In genomic region chr3:142168251-142168862, GRCm38 (mm10) we compare ENCODE assay signal across 9 mouse cellular contexts. TPM values are rescaled to one million over a fixed set of nuclear protein-coding genes. Genes with fewer than 3 reads are reported as not detected.
A peak's percentile ranks its signal among the peaks of the same experiment; 100 is the strongest.
DNase-seq lines count a peak whose midpoint lies in the region; ATAC-seq and TF ChIP-seq lines count a peak whose summit lies in the region.
"Had no signal": no experiment of that assay in that cellular context is flagged by ENCODE, and none has a peak within 500 bp of the region (broad histone marks: within the 10 kb centered on the region; RNA-seq: fewer than 3 reads in every experiment).

No protein-coding gene starts in this region.

- 8% methylated on average over 9 of the region's 9 CpGs for WGBS in kidney, postnatal 0 days
- WGBS in embryonic facial prominence, embryonic 10.5 days: 6% methylated on average over 9 of the region's 9 CpGs
- 7% methylated on average over 9 of the region's 9 CpGs for WGBS in hindbrain, postnatal 0 days
- WGBS in midbrain, postnatal 0 days: 12% methylated on average over 9 of the region's 9 CpGs

- H3K4me2 ChIP-seq in kidney, postnatal 0 days (ENCODE audit: low read length): peak overlapping the region; percentile 92
- peak overlapping the region; percentile 98 for H3K4me2 ChIP-seq in hindbrain, postnatal 0 days (ENCODE audit: low read depth, low read length)
- H3K4me2 ChIP-seq in midbrain, postnatal 0 days (ENCODE audit: low read depth, low read length, poor library complexity, severe bottlenecking): peak overlapping the region; percentile 97

- no peak for TF ChIP-seq CTCF in kidney, postnatal 0 days (IDR thresholded peaks at IDR 0.05; ENCODE audit: low read depth)
- TF ChIP-seq CTCF in hindbrain, postnatal 0 days (IDR thresholded peaks at IDR 0.05; ENCODE audit: low read depth): no peak
- TF ChIP-seq CTCF in midbrain, postnatal 0 days (IDR thresholded peaks at IDR 0.05): no peak

- 0 out of 2 replicates have a peak overlapping the region, but pooled peaks have one; percentile 22 for H3K27ac ChIP-seq in kidney, postnatal 0 days
- H3K27ac ChIP-seq in embryonic facial prominence, embryonic 10.5 days (replicated peaks): peak overlapping the region; percentile 97
- H3K27ac ChIP-seq in hindbrain, postnatal 0 days: peak overlapping the region; percentile 36; the same call in 1 of the 2 replicates
- H3K27ac ChIP-seq in midbrain, postnatal 0 days (ENCODE audit: low read depth, low read length): no peak overlapping the region

- peak overlapping the region; percentile 72 for H3K9ac ChIP-seq in kidney, postnatal 0 days (ENCODE audit: low read depth, low read length)
- peak overlapping the region; percentile 56 for H3K9ac ChIP-seq in hindbrain, postnatal 0 days (replicated peaks; ENCODE audit: low read length)
- peak overlapping the region; percentile 55 for H3K9ac ChIP-seq in midbrain, postnatal 0 days (replicated peaks; ENCODE audit: low read length, poor library complexity, severe bottlenecking)

- H3K36me3 ChIP-seq in kidney, postnatal 0 days (ENCODE audit: insufficient read depth, low read length): no peaks in the 10 kb centered on the region
- no peaks in the 10 kb centered on the region for H3K36me3 ChIP-seq in embryonic facial prominence, embryonic 10.5 days (replicated peaks)
- H3K36me3 ChIP-seq in hindbrain, postnatal 0 days (ENCODE audit: insufficient read depth, low read length): no peaks in the 10 kb centered on the region
- no peaks in the 10 kb centered on the region for H3K36me3 ChIP-seq in midbrain, postnatal 0 days (ENCODE audit: insufficient read depth, low read length)

- H3K4me3 ChIP-seq in kidney, postnatal 0 days (replicated peaks; ENCODE audit: low read depth, low read length): peak overlapping the region; percentile 71
- H3K4me3 ChIP-seq in embryonic facial prominence, embryonic 10.5 days: peak overlapping the region; percentile 84
- H3K4me3 ChIP-seq in hindbrain, postnatal 0 days (ENCODE audit: low read length): peak overlapping the region; percentile 67
- H3K4me3 ChIP-seq in midbrain, postnatal 0 days (ENCODE audit: low read depth, low read length): peak overlapping the region; percentile 46

- peak; percentile 47 for DNase-seq in kidney, postnatal 0 days (ENCODE audit: low spot score)
- DNase-seq in kidney, adult 8-10 months: no peak
- DNase-seq in embryonic facial prominence, embryonic 10.5 days (ENCODE audit: low spot score): no peak
- DNase-seq in hindbrain, postnatal 0 days (ENCODE audit: low spot score): no peak
- DNase-seq in midbrain, postnatal 0 days (ENCODE audit: low spot score): no peak
- no peak for DNase-seq in thymus, adult 18-20 months
- DNase-seq in gastrocnemius, postnatal 25 days: no peak
- no peak for DNase-seq in urinary bladder, postnatal 25 days (ENCODE audit: low spot score)

- no peaks in the 10 kb centered on the region for H3K9me3 ChIP-seq in kidney, postnatal 0 days (replicated peaks; ENCODE audit: low read length)
- H3K9me3 ChIP-seq in embryonic facial prominence, embryonic 10.5 days: no peaks in the 10 kb centered on the region
- no peaks in the 10 kb centered on the region for H3K9me3 ChIP-seq in hindbrain, postnatal 0 days (ENCODE audit: low read length)
- no peaks in the 10 kb centered on the region for H3K9me3 ChIP-seq in midbrain, postnatal 0 days (ENCODE audit: low read length)

- peak; percentile 12; the same call in 1 of the 2 replicates for ATAC-seq in kidney, postnatal 0 days (replicated peaks; ENCODE audit: low FRiP score, low read depth)
- ATAC-seq in hindbrain, postnatal 0 days: no peak; the same call in none of the 2 replicates
- ATAC-seq in midbrain, postnatal 0 days (ENCODE audit: low FRiP score): no peak

- H3K4me1 ChIP-seq in kidney, postnatal 0 days (replicated peaks; ENCODE audit: insufficient read depth, low read length): no peaks in the 10 kb centered on the region
- H3K4me1 ChIP-seq in embryonic facial prominence, embryonic 10.5 days: peaks cover 61% of the 10 kb centered on the region
- no peaks in the 10 kb centered on the region for H3K4me1 ChIP-seq in hindbrain, postnatal 0 days (ENCODE audit: insufficient read depth, low read length)
- no peaks in the 10 kb centered on the region for H3K4me1 ChIP-seq in midbrain, postnatal 0 days (ENCODE audit: insufficient read depth, low read length)

- no peaks in the 10 kb centered on the region for H3K27me3 ChIP-seq in kidney, postnatal 0 days (ENCODE audit: insufficient read depth, low read length)
- H3K27me3 ChIP-seq in embryonic facial prominence, embryonic 10.5 days (replicated peaks; ENCODE audit: low read depth, poor library complexity, severe bottlenecking): peaks cover 36% of the 10 kb centered on the region
- H3K27me3 ChIP-seq in hindbrain, postnatal 0 days (ENCODE audit: insufficient read depth, low read length): no peaks in the 10 kb centered on the region
- 0 out of 2 replicates have a peak, but pooled peaks cover 7% of the 10 kb centered on the region for H3K27me3 ChIP-seq in midbrain, postnatal 0 days (ENCODE audit: insufficient read depth, low read length)

RNA-seq across cellular contexts. Expression of gene Bmpr1b, which starts 0.9 kb away (rescaled TPM):
- 7.6 and 8.1 TPM in 2 replicates for polyA plus RNA-seq in kidney, postnatal 0 days (2015; fragmentation: Nextera tagmentation; extraction: Ambion mirVana)
- polyA plus RNA-seq in embryonic facial prominence, embryonic 10.5 days (2016; fragmentation: Nextera tagmentation; extraction: Ambion mirVana): 10.3 and 14.1 TPM in 2 replicates
- 9.7 and 13.0 TPM in 2 replicates for total RNA-seq in hindbrain, postnatal 0 days (2014; rRNA removed)
- polyA plus RNA-seq in hindbrain, postnatal 0 days (2015; fragmentation: Nextera tagmentation; extraction: Ambion mirVana): 4.6 and 5.4 TPM in 2 replicates
- 7.9 and 9.6 TPM in 2 replicates for total RNA-seq in midbrain, postnatal 0 days (2014; rRNA removed)
- 2.4 and 3.3 TPM in 2 replicates for polyA plus RNA-seq in midbrain, postnatal 0 days (2015; fragmentation: Nextera tagmentation; extraction: Ambion mirVana)
- 1 to 10 TPM; 1.6 to 3.6 TPM for total RNA-seq in gastrocnemius, postnatal 25 days (2021)
- total RNA-seq: monocyte, adult 5-6 weeks had no signal
